Mouse (Mus musculus) ES-E14 (cell line): ENCODE results near the gene Gm43951. TPM values are rescaled to one million over a fixed set of nuclear protein-coding genes. Genes with fewer than 3 reads are reported as not detected.

Source experiments
- DNase-seq: peaks from one replicate; pipeline ENCODE4 v3.0.0-alpha.2; 2013; ENCODE audit warnings: low read depth, low spot score
- H3K27ac ChIP-seq: 2 replicates; pipeline ENCODE4 v1.5.1; 2012; ENCODE audit warnings: low read depth, mild to moderate bottlenecking, low read length, moderate library complexity, mixed read lengths; ENCODE audit not compliant: poor library complexity, insufficient read depth, severe bottlenecking
- H3K36me3 ChIP-seq: 2 replicates; pipeline ENCODE4 v1.6.1; 2012; ENCODE audit warnings: mild to moderate bottlenecking, low read length, moderate library complexity, mixed read lengths; ENCODE audit not compliant: control insufficient read depth, poor library complexity, insufficient read depth, severe bottlenecking
- H3K4me1 ChIP-seq, 2 experiments: fragments of 150-350 bp in 1 of 2; sonication (generic) in 1 of 2; 2 replicates each; pipeline ENCODE4 v1.6.1; 2012; ENCODE audit warnings: low read length in 2 of 2, mild to moderate bottlenecking in 1 of 2, mixed read lengths in 1 of 2; ENCODE audit not compliant: control insufficient read depth in 2 of 2, insufficient read depth in 2 of 2, poor library complexity in 1 of 2
- H3K4me3 ChIP-seq, 2 experiments: fragments of 150-350 bp in 1 of 2; sonication (generic) in 1 of 2; 2 replicates each; pipeline ENCODE4 v1.5.1; 2012; ENCODE audit warnings: low read length in 2 of 2, low read depth in 1 of 2, mild to moderate bottlenecking in 1 of 2, mixed read lengths in 1 of 2; ENCODE audit not compliant: insufficient read depth in 1 of 2, poor library complexity in 1 of 2, severe bottlenecking in 1 of 2
- H3K9ac ChIP-seq: 2 replicates; pipeline ENCODE4 v1.6.1; 2012; ENCODE audit warnings: low read depth, mild to moderate bottlenecking, low read length, mixed read lengths; ENCODE audit not compliant: poor library complexity, insufficient read depth, severe bottlenecking
- H3K9me3 ChIP-seq: fragments of 150-350 bp; sonication (generic); 2 replicates; pipeline ENCODE4 v1.6.1; 2012; ENCODE audit warnings: low read depth, mild to moderate bottlenecking, low read length; ENCODE audit not compliant: control insufficient read depth, insufficient read depth
- CHD2 ChIP-seq: IDR thresholded peaks from 2 replicates; pipeline ENCODE4 v1.6.1; 2014; ENCODE audit warnings: mild to moderate bottlenecking, low read depth, low read length, inconsistent platforms
- HCFC1 ChIP-seq: IDR thresholded peaks from 2 replicates; pipeline ENCODE4 v1.6.1; 2012; ENCODE audit warnings: low read length, inconsistent platforms, borderline replicate concordance; ENCODE audit not compliant: insufficient read depth
- MAFK ChIP-seq: IDR thresholded peaks from 2 replicates; pipeline ENCODE4 v1.6.1; 2014; ENCODE audit warnings: mild to moderate bottlenecking, low read depth, low read length, inconsistent platforms; ENCODE audit not compliant: insufficient read depth
- ZC3H11A ChIP-seq: IDR thresholded peaks from 2 replicates; pipeline ENCODE4 v1.6.1; 2012; ENCODE audit warnings: low read depth, mild to moderate bottlenecking, inconsistent platforms, low read length, borderline replicate concordance
- ZNF384 ChIP-seq: IDR thresholded peaks from 2 replicates; pipeline ENCODE4 v1.6.1; 2012; ENCODE audit warnings: low read depth, low read length, inconsistent platforms
- in situ Hi-C, 2 experiments: fragments of 600-800 bp; cut with MboI; formaldehyde crosslinking; loops; one replicate each; pipeline ENCODE4 v1.15.1; 2025; ENCODE audit warnings: low sequenced_read_pairs in 2 of 2, inconsistent platforms in 1 of 2; ENCODE audit not compliant: unreplicated experiment in 2 of 2
- total RNA-seq: library from RNA; depleted of rRNA; stranded (reverse); fragments of 300-350 nt; gene quantifications from 2 replicates; pipeline ENCODE4 v1.2.3, GENCODE M21; 2012; rRNA removed

Gm43951 gene
- total RNA-seq, 1 experiment, result 2.8 TPM

- in situ Hi-C loops, result no loop called here
- Histone ChIP-seq H3K27ac (no peak overlapping the region), H3K36me3 (peaks cover 13% of the 10 kb centered on the region; the same call in 1 of the 2 replicates), H3K4me3 (no peak overlapping the region), H3K9ac (no peak overlapping the region), H3K9me3 (no peaks in the 10 kb centered on the region), H3K4me1 (no peaks in the 10 kb centered on the region)
- no peak for DNase-seq
- TF ChIP-seq MAFK (no peak), CHD2 (no peak), ZC3H11A (no peak), HCFC1 (no peak), ZNF384 (no peak)
Observed at GRCm38 (mm10) chr11:72169871-72170270, 36.8 kb downstream of the Gm43951 start.

- in situ Hi-C loops, result no loop called here
- H3K4me1 ChIP-seq, result no peaks in the 10 kb centered on the region
- no peak overlapping the region for H3K9ac ChIP-seq
- DNase-seq, result no peak
- no peak overlapping the region for H3K27ac ChIP-seq
- no peaks in the 10 kb centered on the region for H3K9me3 ChIP-seq
- no peak overlapping the region for H3K4me3 ChIP-seq
- TF ChIP-seq MAFK, result no peak
- peaks cover 7% of the 10 kb centered on the region; the same call in 1 of the 2 replicates for H3K36me3 ChIP-seq
Observed at GRCm38 (mm10) chr11:72163198-72163597, 43.4 kb downstream of the Gm43951 start.

- no peaks in the 10 kb centered on the region for H3K9me3 ChIP-seq
- no peak for DNase-seq
- no peak overlapping the region for H3K9ac ChIP-seq
- no peaks in the 10 kb centered on the region for H3K4me1 ChIP-seq
- no peak overlapping the region for H3K4me3 ChIP-seq
- H3K36me3 ChIP-seq, result peaks cover 6% of the 10 kb centered on the region; the same call in 1 of the 2 replicates
- TF ChIP-seq ZNF384, result no peak
- in situ Hi-C loops, result no loop called here
- no peak overlapping the region for H3K27ac ChIP-seq
Observed at GRCm38 (mm10) chr11:72156624-72157023, 50.0 kb downstream of the Gm43951 start.

GRCm38 (mm10) chr11:72155981-72156428 is 50.6 kb downstream of the Gm43951 start:
- in situ Hi-C loops, result no loop called here
- no peak overlapping the region for H3K4me3 ChIP-seq

GRCm38 (mm10) chr11:72155186-72155980 is 51.3 kb downstream of the Gm43951 start:
- no peak overlapping the region for H3K27ac ChIP-seq
- H3K9me3 ChIP-seq, result no peaks in the 10 kb centered on the region
- no peak for DNase-seq
- H3K4me1 ChIP-seq, result peaks cover 0 to 3% of the 10 kb centered on the region in 2 experiments; a peak in 1 of 4 replicates
- H3K9ac ChIP-seq, result no peak overlapping the region
- H3K4me3 ChIP-seq, result no peak overlapping the region
- H3K36me3 ChIP-seq, result peaks cover 6% of the 10 kb centered on the region; the same call in 1 of the 2 replicates
- in situ Hi-C loops, result no loop called here
- TF ChIP-seq ZNF384 (no peak), ZC3H11A (no peak), HCFC1 (no peak), CHD2 (no peak), MAFK (no peak)

More at GRCm38 (mm10) chr11:72155981-72156428, 50.6 kb downstream of the Gm43951 start:
- TF ChIP-seq CHD2, result no peak
- no peak for TF ChIP-seq HCFC1
- TF ChIP-seq MAFK, result no peak
- TF ChIP-seq ZC3H11A, result no peak
- no peak for TF ChIP-seq ZNF384
- H3K9me3 ChIP-seq, result no peaks in the 10 kb centered on the region
- H3K4me1 ChIP-seq, result peaks cover 0 to 3% of the 10 kb centered on the region in 2 experiments; a peak in 1 of 4 replicates
- no peak for DNase-seq
- H3K36me3 ChIP-seq, result peaks cover 6% of the 10 kb centered on the region; the same call in 1 of the 2 replicates
- no peak overlapping the region for H3K27ac ChIP-seq
- no peak overlapping the region for H3K9ac ChIP-seq

Other genes starting within 250 kb of the Gm43951 start
- gene Aipl1, start 169.3 kb downstream of the Gm43951 start, total RNA-seq, result 0.18 and 0.32 TPM in 2 replicates
- 28.7 and 31.3 TPM in 2 replicates for gene Pimreg, start 164.8 kb downstream of the Gm43951 start, total RNA-seq
- 0.32 and 0.36 TPM in 2 replicates for gene Pitpnm3, start 71.1 kb downstream of the Gm43951 start, total RNA-seq
- 8.3 and 8.5 TPM in 2 replicates for gene 4933427D14Rik, start 619 bp upstream of the Gm43951 start, total RNA-seq
- 77.1 and 126 TPM in 2 replicates for gene Txndc17, start 707 bp upstream of the Gm43951 start, total RNA-seq
- 21.5 and 28.6 TPM in 2 replicates for gene Med31, start 8.8 kb upstream of the Gm43951 start, total RNA-seq
- 7.1 and 8.1 TPM in 2 replicates for gene Slc13a5, start 60.4 kb upstream of the Gm43951 start, total RNA-seq
- gene Xaf1, start 94.8 kb upstream of the Gm43951 start, total RNA-seq, result 7.5 and 7.6 TPM in 2 replicates
- gene Fbxo39, start 107.6 kb upstream of the Gm43951 start, total RNA-seq, result 0.13 and 0.16 TPM in 2 replicates
- 4.0 and 5.7 TPM in 2 replicates for gene Tekt1, start 155.6 kb upstream of the Gm43951 start, total RNA-seq
- 23.6 and 26.7 TPM in 2 replicates for gene Smtnl2, start 204.9 kb upstream of the Gm43951 start, total RNA-seq
- gene Ggt6, start 228.7 kb upstream of the Gm43951 start, total RNA-seq, result 0.98 and 1.4 TPM in 2 replicates
- gene Mybbp1a, start 234.5 kb upstream of the Gm43951 start, total RNA-seq, result 278 and 286 TPM in 2 replicates